Mouse (Mus musculus): ENCODE measurements around the gene Lman2. TPM values are rescaled to one million over a fixed set of nuclear protein-coding genes. Genes with fewer than 3 reads are reported as not detected.

The Lman2 gene
- polyA plus RNA-seq, 1 experiment, result not detected

GRCm38 (mm10) chr13:55374206-55374924 lies 11.8 kb upstream of the Lman2 start:
- TF ChIP-seq CTCF (IDR thresholded peaks at IDR 0.05; ENCODE audit: insufficient read depth, low read depth, low read length), result no peak
- TF ChIP-seq POLR2A (IDR thresholded peaks at IDR 0.05; ENCODE audit: insufficient read depth, low read depth, low read length), result no peak
- Histone ChIP-seq H3K4me1 (ENCODE audit: control insufficient read depth, insufficient read depth, low read length) (peaks cover 15% of the 10 kb centered on the region), H3K4me3 (ENCODE audit: insufficient read depth, low read depth, low read length) (no peak overlapping the region), H3K27ac (ENCODE audit: insufficient read depth, low read depth, low read length) (no peak overlapping the region)
- 59% methylated on average over 6 of the region's 6 CpGs for WGBS

- TF ChIP-seq POLR2A (IDR thresholded peaks at IDR 0.05; ENCODE audit: insufficient read depth, low read depth, low read length) (no peak), CTCF (IDR thresholded peaks at IDR 0.05; ENCODE audit: insufficient read depth, low read depth, low read length) (no peak)
- peaks cover 16% of the 10 kb centered on the region for H3K4me1 ChIP-seq (ENCODE audit: control insufficient read depth, insufficient read depth, low read length)
- H3K27ac ChIP-seq (ENCODE audit: insufficient read depth, low read depth, low read length), result no peak overlapping the region
- WGBS, result 68% methylated on average over 5 of the region's 5 CpGs
- no peak overlapping the region for H3K4me3 ChIP-seq (ENCODE audit: insufficient read depth, low read depth, low read length)
These were observed 9.2 kb upstream of the Lman2 start for GRCm38 (mm10) chr13:55371740-55372139.

GRCm38 (mm10) chr13:55371007-55371681 lies 8.6 kb upstream of the Lman2 start:
- Histone ChIP-seq H3K27ac (ENCODE audit: insufficient read depth, low read depth, low read length) (no peak overlapping the region), H3K4me1 (ENCODE audit: control insufficient read depth, insufficient read depth, low read length) (peaks cover 16% of the 10 kb centered on the region), H3K4me3 (ENCODE audit: insufficient read depth, low read depth, low read length) (no peak overlapping the region)
- no peak for TF ChIP-seq CTCF (IDR thresholded peaks at IDR 0.05; ENCODE audit: insufficient read depth, low read depth, low read length)
- TF ChIP-seq POLR2A (IDR thresholded peaks at IDR 0.05; ENCODE audit: insufficient read depth, low read depth, low read length), result no peak
- WGBS, result 66% methylated on average over 8 of the region's 8 CpGs

- H3K27ac ChIP-seq (ENCODE audit: insufficient read depth, low read depth, low read length), result no peak overlapping the region
- H3K4me1 ChIP-seq (ENCODE audit: control insufficient read depth, insufficient read depth, low read length), result peaks cover 16% of the 10 kb centered on the region
- TF ChIP-seq CTCF (IDR thresholded peaks at IDR 0.05; ENCODE audit: insufficient read depth, low read depth, low read length), result no peak
- no peak for TF ChIP-seq POLR2A (IDR thresholded peaks at IDR 0.05; ENCODE audit: insufficient read depth, low read depth, low read length)
- WGBS, result 53% methylated on average over 3 of the region's 3 CpGs
- H3K4me3 ChIP-seq (ENCODE audit: insufficient read depth, low read depth, low read length), result peak overlapping the region; percentile 27; the same call in 1 of the 2 replicates
These were observed 7.7 kb upstream of the Lman2 start for GRCm38 (mm10) chr13:55370234-55370633.

- no peak within 1 kb of the TSS for H3K27ac ChIP-seq (ENCODE audit: insufficient read depth, low read depth, low read length)
- TF ChIP-seq CTCF (IDR thresholded peaks at IDR 0.05; ENCODE audit: insufficient read depth, low read depth, low read length), result no peak
- no peak for TF ChIP-seq POLR2A (IDR thresholded peaks at IDR 0.05; ENCODE audit: insufficient read depth, low read depth, low read length)
- H3K4me3 ChIP-seq (ENCODE audit: insufficient read depth, low read depth, low read length), result peak within 1 kb of the TSS; percentile 27
- WGBS, result 29% methylated on average over 13 of the region's 13 CpGs
- H3K4me1 ChIP-seq (ENCODE audit: control insufficient read depth, insufficient read depth, low read length), result peaks cover 16% of the 10 kb centered on the region
These were observed 7.0 kb upstream of the Lman2 start, which contains the start of gene Rgs14 for GRCm38 (mm10) chr13:55369531-55370114. Rgs14 (plus strand) TSS chr13:55369732.

- TF ChIP-seq CTCF (IDR thresholded peaks at IDR 0.05; ENCODE audit: insufficient read depth, low read depth, low read length) (no peak), POLR2A (IDR thresholded peaks at IDR 0.05; ENCODE audit: insufficient read depth, low read depth, low read length) (no peak)
- H3K4me3 ChIP-seq (ENCODE audit: insufficient read depth, low read depth, low read length), result no peak overlapping the region
- 82% methylated on average over 7 of the region's 7 CpGs for WGBS
- peaks cover 11% of the 10 kb centered on the region for H3K4me1 ChIP-seq (ENCODE audit: control insufficient read depth, insufficient read depth, low read length)
- no peak overlapping the region for H3K27ac ChIP-seq (ENCODE audit: insufficient read depth, low read depth, low read length)
These were observed 5.8 kb upstream of the Lman2 start for GRCm38 (mm10) chr13:55368401-55368800.

- TF ChIP-seq CTCF (IDR thresholded peaks at IDR 0.05; ENCODE audit: insufficient read depth, low read depth, low read length), result no peak
- no peak for TF ChIP-seq POLR2A (IDR thresholded peaks at IDR 0.05; ENCODE audit: insufficient read depth, low read depth, low read length)
- under 1% methylated on average over 32 of the region's 32 CpGs for WGBS
- H3K4me3 ChIP-seq (ENCODE audit: insufficient read depth, low read depth, low read length), result peak overlapping the region; percentile 66
- H3K27ac ChIP-seq (ENCODE audit: insufficient read depth, low read depth, low read length), result peak overlapping the region; percentile 6; the same call in 1 of the 2 replicates
- peaks cover 21% of the 10 kb centered on the region for H3K4me1 ChIP-seq (ENCODE audit: control insufficient read depth, insufficient read depth, low read length)
These were observed 570 bp downstream of the Lman2 start for GRCm38 (mm10) chr13:55361974-55362452.

GRCm38 (mm10) chr13:55361145-55361544 lies 1.4 kb downstream of the Lman2 start:
- Histone ChIP-seq H3K4me3 (ENCODE audit: insufficient read depth, low read depth, low read length) (no peak overlapping the region), H3K27ac (ENCODE audit: insufficient read depth, low read depth, low read length) (no peak overlapping the region), H3K4me1 (ENCODE audit: control insufficient read depth, insufficient read depth, low read length) (peaks cover 21% of the 10 kb centered on the region)
- TF ChIP-seq POLR2A (IDR thresholded peaks at IDR 0.05; ENCODE audit: insufficient read depth, low read depth, low read length) (no peak), CTCF (IDR thresholded peaks at IDR 0.05; ENCODE audit: insufficient read depth, low read depth, low read length) (no peak)

GRCm38 (mm10) chr13:55346745-55347144 lies 15.8 kb downstream of the Lman2 start:
- no peak overlapping the region for H3K4me3 ChIP-seq (ENCODE audit: insufficient read depth, low read depth, low read length)
- no peak overlapping the region for H3K27ac ChIP-seq (ENCODE audit: insufficient read depth, low read depth, low read length)
- TF ChIP-seq POLR2A (IDR thresholded peaks at IDR 0.05; ENCODE audit: insufficient read depth, low read depth, low read length) (no peak), CTCF (IDR thresholded peaks at IDR 0.05; ENCODE audit: insufficient read depth, low read depth, low read length) (no peak)
- peaks cover 3% of the 10 kb centered on the region for H3K4me1 ChIP-seq (ENCODE audit: control insufficient read depth, insufficient read depth, low read length)
- WGBS, result 83% methylated on average over 11 of the region's 11 CpGs
